Mouse (Mus musculus): ENCODE results near the gene Arhgef15. TPM values are rescaled to one million over a fixed set of nuclear protein-coding genes. Genes with fewer than 3 reads are reported as not detected.
"Not testable (repeated sequence)": the region's sequence is repeated elsewhere in the genome, so short reads cannot be mapped to it uniquely, and the experiment has no call there.

Arhgef15 gene
- total RNA-seq, 2 experiments from 2014 or later, result 20.6 to 23.5 TPM

DNA sequence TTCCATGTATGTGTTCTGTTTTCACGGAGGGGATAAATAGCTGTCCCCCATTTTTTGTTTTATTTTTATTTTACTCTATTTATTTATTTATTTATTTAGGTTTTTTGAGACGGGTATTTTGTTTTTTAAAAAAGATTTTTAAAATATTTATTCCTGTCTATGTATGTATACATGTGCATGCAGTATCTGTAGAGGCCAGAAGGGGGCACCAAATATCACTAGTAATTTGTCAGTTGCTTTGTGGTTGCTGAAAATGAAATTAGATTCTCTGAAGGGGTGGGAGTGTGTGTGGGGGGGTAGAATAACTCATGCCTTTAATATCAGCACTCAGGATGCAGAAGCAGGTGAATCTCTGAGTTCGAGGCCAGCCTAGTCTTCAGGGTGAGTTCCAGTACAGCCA is 8.6 kb upstream of the Arhgef15 start:
- peak; percentile 60 to 82 for DNase-seq

GRCm38 (mm10) chr11:68965050-68965449 is 7.8 kb upstream of the Arhgef15 start:
- no peak for DNase-seq

- DNase-seq, result no peak
Measured at GRCm38 (mm10) chr11:68963405-68963804, 6.1 kb upstream of the Arhgef15 start.

- DNase-seq, result peak in 1 of 2 experiments; percentile 20
Measured at GRCm38 (mm10) chr11:68962159-68962558, 4.9 kb upstream of the Arhgef15 start.

DNA sequence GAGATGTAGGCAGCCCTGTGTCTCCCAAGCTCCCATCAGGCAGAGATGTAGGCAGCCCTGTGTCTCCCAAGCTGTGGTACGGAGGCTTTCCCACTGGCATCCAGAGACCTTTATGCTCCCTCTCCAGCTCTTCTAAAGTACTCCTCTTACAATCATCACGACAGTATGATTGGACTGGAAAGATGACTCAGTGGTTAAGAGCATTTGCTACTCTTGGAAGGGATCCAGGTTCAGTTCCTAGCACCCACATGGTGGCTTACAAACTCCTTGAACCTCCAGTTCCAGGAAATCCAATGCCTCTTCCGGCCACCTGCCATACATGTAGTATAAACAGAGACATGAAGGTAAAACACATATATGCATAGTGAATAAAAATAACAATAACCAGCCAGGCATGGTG is 4.3 kb upstream of the Arhgef15 start:
- DNase-seq, result no peak

GRCm38 (mm10) chr11:68957971-68958370 is 691 bp upstream of the Arhgef15 start:
- no peak for DNase-seq

- peak in 1 of 2 experiments; percentile 74 for DNase-seq
Measured at GRCm38 (mm10) chr11:68956697-68957096, 583 bp downstream of the Arhgef15 start.

- peak; percentile 58 to 81 for DNase-seq
Measured at GRCm38 (mm10) chr11:68956107-68956506, 1.2 kb downstream of the Arhgef15 start.

DNA sequence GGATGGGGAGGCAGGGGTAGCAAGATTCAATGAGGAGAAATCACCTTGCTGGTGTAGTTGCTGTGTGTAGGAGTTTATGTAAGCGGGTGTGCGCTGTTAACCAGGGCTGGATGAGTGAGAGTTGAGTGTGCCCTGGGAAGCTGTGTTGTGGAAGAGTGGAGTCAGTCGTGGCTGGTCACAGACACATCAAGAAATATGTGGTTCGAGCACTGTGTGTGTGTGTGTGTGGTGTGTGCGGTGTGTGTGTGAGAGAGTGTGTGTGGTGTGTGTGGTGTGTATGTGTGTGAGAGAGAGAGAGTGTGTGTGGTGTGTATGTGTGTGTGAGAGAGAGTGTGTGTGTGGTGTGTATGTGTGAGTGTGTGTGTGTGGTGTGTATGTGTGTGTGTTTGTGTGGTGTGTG is 1.8 kb downstream of the Arhgef15 start:
- DNase-seq, result no peak

DNA sequence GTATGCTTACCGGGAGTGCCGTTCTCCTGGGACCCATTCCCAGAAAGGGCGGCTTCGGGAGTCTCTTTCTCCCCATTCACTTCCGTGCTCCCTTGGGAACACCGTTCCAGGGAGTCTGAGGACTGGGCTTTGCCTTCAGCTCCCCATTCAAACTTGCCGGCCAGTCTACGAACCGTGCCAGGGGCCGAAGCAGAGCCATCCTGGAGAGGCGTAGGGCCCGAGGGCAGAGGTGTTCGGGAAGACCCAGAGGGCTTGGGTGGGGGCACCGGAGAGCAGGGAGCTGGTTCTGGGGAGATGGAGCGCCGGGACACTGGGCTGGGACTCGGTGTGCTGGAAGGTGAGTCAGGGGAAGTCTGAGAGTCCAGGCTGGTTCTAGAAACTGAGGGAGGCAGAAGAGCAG is 2.9 kb downstream of the Arhgef15 start:
- DNase-seq, result peak in 1 of 2 experiments; percentile 37

DNA sequence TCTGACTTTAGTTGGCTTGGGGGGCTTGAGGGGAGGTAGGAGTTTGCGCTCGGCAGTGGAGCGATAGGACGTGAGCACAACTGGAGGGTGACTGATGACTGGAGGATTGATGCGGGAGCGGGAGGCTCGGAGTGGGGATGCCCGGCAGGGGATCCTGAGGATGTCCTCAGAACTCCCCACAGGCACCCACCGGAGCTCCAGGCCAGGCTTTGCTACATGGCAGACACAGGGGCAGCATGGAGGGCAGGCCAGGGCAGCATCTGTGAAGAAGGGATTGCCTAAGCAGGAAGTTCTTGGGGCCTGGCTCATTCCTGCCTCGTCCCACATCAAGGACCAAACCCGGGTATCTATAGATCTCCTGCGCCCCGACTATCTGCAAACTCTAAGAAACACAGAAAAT is 3.4 kb downstream of the Arhgef15 start:
- no peak for DNase-seq

- no peak for DNase-seq
Measured at GRCm38 (mm10) chr11:68947542-68947993, 9.7 kb downstream of the Arhgef15 start.

DNA sequence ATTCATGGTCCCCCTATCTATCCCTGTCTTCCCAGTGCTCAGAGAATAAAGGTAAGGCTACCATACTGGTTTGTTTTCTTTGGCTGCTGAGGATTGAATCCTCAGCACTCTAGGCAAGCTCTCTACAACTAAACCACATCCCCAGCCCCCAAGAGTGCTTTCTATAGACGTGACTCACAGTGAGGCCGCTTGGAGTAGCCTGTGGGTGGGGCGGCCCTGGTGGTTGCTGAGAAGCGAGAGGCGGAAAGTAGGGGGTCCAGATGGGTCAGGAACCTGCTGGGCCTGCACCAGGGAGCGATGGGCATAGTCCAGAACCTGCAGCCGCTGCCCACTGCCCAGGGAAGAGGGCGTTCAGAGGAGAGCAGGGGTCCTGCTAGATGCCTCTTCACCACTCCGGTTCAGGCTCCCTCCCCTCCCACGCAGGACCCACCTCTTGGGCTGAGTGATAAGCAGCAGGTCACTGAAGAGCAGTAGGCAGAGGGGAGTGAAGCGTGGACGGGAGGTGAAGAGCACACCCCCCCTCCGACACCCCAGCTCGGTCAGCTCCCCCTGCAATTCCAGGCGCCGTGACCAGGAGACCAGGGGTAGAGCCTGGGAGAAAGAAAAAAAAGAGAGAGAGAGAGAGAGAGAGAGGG is 10.4 kb downstream of the Arhgef15 start:
- DNase-seq, result no peak

- DNase-seq, result no peak
Measured at GRCm38 (mm10) chr11:68946001-68946400, 11.3 kb downstream of the Arhgef15 start.

- no peak for DNase-seq
Measured at GRCm38 (mm10) chr11:68945245-68945644, 12.0 kb downstream of the Arhgef15 start.

DNA sequence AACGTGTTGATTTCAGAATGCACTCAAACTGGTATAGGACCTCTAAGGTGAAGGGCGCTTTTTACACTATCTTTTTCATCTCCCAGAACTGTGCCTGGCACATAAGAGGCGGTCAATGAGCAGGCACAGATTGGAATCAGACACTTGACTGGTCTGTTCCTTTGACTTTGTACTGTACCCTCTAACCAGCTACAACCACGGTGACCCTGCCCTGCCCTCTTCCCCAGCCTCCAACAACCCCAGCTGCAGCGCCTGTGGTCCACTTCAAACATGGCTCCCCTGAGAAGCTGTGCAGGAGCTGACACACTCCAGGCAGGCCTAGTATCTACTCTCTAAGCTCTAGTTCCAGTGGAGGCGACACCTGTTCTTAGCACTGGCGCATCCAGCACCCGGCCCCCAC is 14.5 kb downstream of the Arhgef15 start:
- DNase-seq, result no peak

- DNase-seq, result no peak
Measured at GRCm38 (mm10) chr11:68940516-68940915, 16.8 kb downstream of the Arhgef15 start.

GRCm38 (mm10) chr11:68939451-68940304 is 17.6 kb downstream of the Arhgef15 start:
- DNase-seq, result peak; percentile 91 to 95

GRCm38 (mm10) chr11:68936951-68937350 is 20.3 kb downstream of the Arhgef15 start:
- not testable (repeated sequence) for DNase-seq

DNA sequence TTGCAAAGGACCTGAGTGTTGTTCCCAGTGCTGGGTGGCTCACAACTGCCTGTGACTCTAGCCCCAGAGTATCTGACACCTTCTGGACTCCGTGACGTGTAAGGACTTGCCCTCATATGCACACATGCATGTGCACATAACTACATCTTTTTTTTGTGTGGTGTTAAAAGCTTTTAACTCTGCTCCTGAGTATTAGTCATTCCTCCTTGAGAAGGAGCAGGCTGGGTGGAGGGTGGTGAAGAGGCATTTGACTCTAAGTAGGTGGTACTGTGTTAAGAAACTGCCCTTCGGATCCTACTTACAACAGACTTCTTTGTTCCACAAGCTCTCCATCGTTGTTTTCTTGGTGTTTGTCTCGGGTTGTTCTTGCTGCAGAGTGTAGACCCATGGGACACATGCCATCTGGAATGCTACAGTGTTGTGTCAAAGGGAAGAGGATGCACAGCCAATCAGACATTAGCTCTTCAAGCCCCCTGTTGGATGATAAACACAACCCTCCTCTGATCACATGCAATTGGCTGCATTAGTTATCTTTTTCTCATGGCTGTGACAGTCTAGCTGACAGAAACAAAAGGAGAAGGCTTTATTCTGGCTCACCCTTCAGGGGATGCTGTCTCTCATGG is 23.3 kb downstream of the Arhgef15 start:
- DNase-seq, result no peak

DNA sequence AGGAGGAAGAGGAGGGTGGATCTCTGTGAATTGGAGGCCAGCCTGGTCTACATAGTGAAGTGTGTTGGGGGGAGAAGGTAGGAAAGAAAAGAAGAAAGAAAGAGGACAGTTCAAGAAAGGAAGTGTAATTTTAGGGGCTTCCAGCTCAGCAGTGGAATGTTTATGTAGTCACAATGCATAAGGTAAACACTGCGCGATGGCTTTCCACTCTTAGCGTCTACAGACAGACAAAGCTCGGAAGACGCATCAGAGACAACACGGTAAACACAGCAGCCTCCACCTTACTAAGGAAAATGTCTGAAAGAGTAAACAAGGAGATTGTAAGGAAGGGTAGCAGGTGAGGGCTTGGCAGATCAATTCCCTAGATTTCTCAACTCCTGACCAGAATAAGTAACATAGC is 27.3 kb downstream of the Arhgef15 start:
- no peak for DNase-seq

GRCm38 (mm10) chr11:68926981-68927380 is 30.3 kb downstream of the Arhgef15 start, which contains the start of gene Odf4:
Odf4 (minus strand) TSS chr11:68927081.
- no peak for DNase-seq

- no peak for DNase-seq
Measured at GRCm38 (mm10) chr11:68924749-68925148, 32.5 kb downstream of the Arhgef15 start.
